Mouse (Mus musculus) MEL (cell line): ENCODE data around the gene Med14. TPM values are rescaled to one million over a fixed set of nuclear protein-coding genes. Genes with fewer than 3 reads are reported as not detected.

Source experiments
- DNase-seq: peaks from one replicate; pipeline ENCODE4 v3.0.0; 2011; ENCODE audit warnings: low read depth, low spot score
- H3K27ac ChIP-seq: 2 replicates; pipeline ENCODE4 v1.5.1; 2012; ENCODE audit warnings: low read depth, mild to moderate bottlenecking, control low read depth, low read length, moderate library complexity; ENCODE audit not compliant: control insufficient read depth
- H3K27me3 ChIP-seq, 2 experiments: fragments of 150-350 bp in 1 of 2; sonication (generic) in 1 of 2; 2 replicates each; pipeline ENCODE4 v1.6.1; 2012; ENCODE audit warnings: low read length in 2 of 2, mild to moderate bottlenecking in 2 of 2, improper control_type of control experiment in 1 of 2, moderate library complexity in 1 of 2; ENCODE audit not compliant: insufficient read depth in 2 of 2, control insufficient read depth in 1 of 2
- H3K36me3 ChIP-seq, 2 experiments: 2 replicates each; pipeline ENCODE4 v1.6.1; 2012 to 2014; ENCODE audit warnings: low read length in 2 of 2, improper control_type of control experiment in 1 of 2, inconsistent platforms in 1 of 2, mild to moderate bottlenecking in 1 of 2; ENCODE audit not compliant: insufficient read depth in 2 of 2, control insufficient read depth in 1 of 2
- H3K4me1 ChIP-seq, 2 experiments: fragments of 150-350 bp in 1 of 2; sonication (generic) in 1 of 2; 2 replicates each; pipeline ENCODE4 v1.6.1; 2012; ENCODE audit warnings: low read length in 2 of 2, improper control_type of control experiment in 1 of 2, mild to moderate bottlenecking in 1 of 2; ENCODE audit not compliant: insufficient read depth in 2 of 2, control insufficient read depth in 1 of 2
- H3K4me3 ChIP-seq, 2 experiments: fragments of 150-350 bp in 1 of 2; sonication (generic) in 1 of 2; 2 replicates each; pipeline ENCODE4 v1.5.1; 2012; ENCODE audit warnings: low read depth in 2 of 2, low read length in 2 of 2, mild to moderate bottlenecking in 2 of 2, moderate library complexity in 2 of 2, control low read depth in 1 of 2, improper control_type of control experiment in 1 of 2; ENCODE audit not compliant: control insufficient read depth in 1 of 2, insufficient read depth in 1 of 2
- H3K79me2 ChIP-seq: 2 replicates; pipeline ENCODE4 v1.6.1; 2012; ENCODE audit warnings: mild to moderate bottlenecking, low read length, moderate library complexity; ENCODE audit not compliant: control insufficient read depth, poor library complexity, insufficient read depth
- H3K9ac ChIP-seq: 2 replicates; pipeline ENCODE4 v1.6.1; 2012; ENCODE audit warnings: low read depth, mild to moderate bottlenecking, control low read depth, low read length, moderate library complexity; ENCODE audit not compliant: control insufficient read depth, poor library complexity, severe bottlenecking
- H3K9me3 ChIP-seq: fragments of 150-350 bp; sonication (generic); replicated peaks from 2 replicates; pipeline ENCODE4 v1.6.1; 2012; ENCODE audit warnings: mild to moderate bottlenecking, low read length, improper control_type of control experiment, moderate library complexity; ENCODE audit not compliant: insufficient read depth
- BHLHE40 ChIP-seq: IDR thresholded peaks from 2 replicates; pipeline ENCODE4 v1.6.1; 2012; ENCODE audit warnings: low read depth, mild to moderate bottlenecking, inconsistent platforms, low read length, improper control_type of control experiment, borderline replicate concordance
- CHD1 ChIP-seq: IDR thresholded peaks from 2 replicates; pipeline ENCODE4 v1.6.1; 2012; ENCODE audit warnings: low read depth, mild to moderate bottlenecking, inconsistent platforms, low read length, improper control_type of control experiment
- CHD2 ChIP-seq: IDR thresholded peaks from 2 replicates; pipeline ENCODE4 v1.6.1; 2011; ENCODE audit warnings: low read length, improper control_type of control experiment
- E2F4 ChIP-seq: IDR thresholded peaks from 2 replicates; pipeline ENCODE4 v1.6.1; 2011; ENCODE audit warnings: low read depth, low read length, improper control_type of control experiment, borderline replicate concordance
- ETS1 ChIP-seq: IDR thresholded peaks from 2 replicates; pipeline ENCODE4 v1.6.1; 2012; ENCODE audit warnings: low read depth, mild to moderate bottlenecking, inconsistent platforms, low read length, improper control_type of control experiment, moderate library complexity
- JUND ChIP-seq: IDR thresholded peaks from 2 replicates; pipeline ENCODE4 v1.6.1; 2011; ENCODE audit warnings: low read depth, mild to moderate bottlenecking, improper control_type of control experiment, low read length
- KAT2A ChIP-seq: conservative IDR thresholded peaks from 2 replicates; pipeline ENCODE4 v1.6.1; 2012; ENCODE audit warnings: low read depth, low read length, improper control_type of control experiment, inconsistent platforms
- MAX ChIP-seq: IDR thresholded peaks from 2 replicates; pipeline ENCODE4 v1.6.1; 2011; ENCODE audit warnings: low read length, improper control_type of control experiment
- MEF2A ChIP-seq: IDR thresholded peaks from 2 replicates; pipeline ENCODE4 v1.6.1; 2014; ENCODE audit warnings: low read depth, mild to moderate bottlenecking, inconsistent platforms, low read length, improper control_type of control experiment; ENCODE audit not compliant: poor library complexity, insufficient replicate concordance, severe bottlenecking; ENCODE audit errors: extremely low read depth
- MXI1 ChIP-seq: IDR thresholded peaks from 2 replicates; pipeline ENCODE4 v1.6.1; 2011; ENCODE audit warnings: mild to moderate bottlenecking, low read depth, low read length, improper control_type of control experiment
- MYB ChIP-seq: IDR thresholded peaks from 2 replicates; pipeline ENCODE4 v1.6.1; 2011; ENCODE audit warnings: mild to moderate bottlenecking, low read depth, low read length, improper control_type of control experiment
- MYC ChIP-seq: IDR thresholded peaks from 2 replicates; pipeline ENCODE4 v1.6.1; 2011; ENCODE audit warnings: low read depth, mild to moderate bottlenecking, low read length, improper control_type of control experiment, moderate library complexity
- NRF1 ChIP-seq: IDR thresholded peaks from 2 replicates; pipeline ENCODE4 v1.6.1; 2014; ENCODE audit warnings: low read depth, mild to moderate bottlenecking, inconsistent platforms, low read length, improper control_type of control experiment, moderate library complexity; ENCODE audit not compliant: poor library complexity, insufficient read depth, severe bottlenecking
- POLR2A ChIP-seq, 2 experiments: IDR thresholded peaks; 2 replicates each; pipeline ENCODE4 v1.6.1; 2011 to 2012; ENCODE audit warnings: low read length in 2 of 2, mild to moderate bottlenecking in 2 of 2, control low read depth in 1 of 2, improper control_type of control experiment in 1 of 2, low read depth in 1 of 2, moderate library complexity in 1 of 2; ENCODE audit not compliant: control insufficient read depth in 1 of 2, insufficient read depth in 1 of 2, poor library complexity in 1 of 2
- SIN3A ChIP-seq: IDR thresholded peaks from 2 replicates; pipeline ENCODE4 v1.6.1; 2012; ENCODE audit warnings: low read length, improper control_type of control experiment, inconsistent platforms
- SMC3 ChIP-seq: IDR thresholded peaks from 2 replicates; pipeline ENCODE4 v1.6.1; 2011; ENCODE audit warnings: low read depth, low read length, improper control_type of control experiment
- UBTF ChIP-seq: IDR thresholded peaks from 2 replicates; pipeline ENCODE4 v1.6.1; 2012; ENCODE audit warnings: low read depth, mild to moderate bottlenecking, inconsistent platforms, low read length, improper control_type of control experiment, moderate library complexity, borderline replicate concordance; ENCODE audit not compliant: insufficient read depth
- USF1 ChIP-seq: IDR thresholded peaks from 2 replicates; pipeline ENCODE4 v1.6.1; 2014; ENCODE audit warnings: low read depth, mild to moderate bottlenecking, inconsistent platforms, low read length, improper control_type of control experiment, moderate library complexity
- USF2 ChIP-seq, 2 experiments: IDR thresholded peaks; 2 replicates each; pipeline ENCODE4 v1.6.1; 2011 to 2012; ENCODE audit warnings: improper control_type of control experiment in 2 of 2, low read length in 2 of 2, borderline replicate concordance in 1 of 2, inconsistent platforms in 1 of 2, low read depth in 1 of 2, mild to moderate bottlenecking in 1 of 2; ENCODE audit not compliant: insufficient read depth in 1 of 2
- ZKSCAN1 ChIP-seq: IDR thresholded peaks from 2 replicates; pipeline ENCODE4 v1.6.1; 2012; ENCODE audit warnings: low read depth, mild to moderate bottlenecking, inconsistent platforms, low read length, improper control_type of control experiment, moderate library complexity
- ZMIZ1 ChIP-seq: IDR thresholded peaks from 2 replicates; pipeline ENCODE4 v1.6.1; 2012; ENCODE audit warnings: low read depth, mild to moderate bottlenecking, inconsistent platforms, low read length, improper control_type of control experiment, moderate library complexity
- ZNF384 ChIP-seq: IDR thresholded peaks from 2 replicates; pipeline ENCODE4 v1.6.1; 2012; ENCODE audit warnings: low read depth, mild to moderate bottlenecking, inconsistent platforms, low read length, improper control_type of control experiment
- polyA plus RNA-seq, 2 experiments: library from polyadenylated mRNA; stranded (reverse) in 1 of 2; unstranded in 1 of 2; fragments of >175 nt in 1 of 2; fragments of >200 nt in 1 of 2; gene quantifications; 2 replicates each; pipeline versions ENCODE4 v1.2.1 to v1.2.4; 2012; ENCODE audit warnings: low replicate concordance in 2 of 2, low read depth in 1 of 2; ENCODE audit not compliant: insufficient read length in 2 of 2, insufficient read depth in 1 of 2, missing spikeins in 1 of 2
- total RNA-seq: library from RNA; depleted of rRNA; stranded (reverse); fragments of 300-350 nt; gene quantifications from 2 replicates; pipeline ENCODE4 v1.2.3, GENCODE M21; 2012

The Med14 gene
- total and polyA plus RNA-seq, 3 experiments = 34.6 to 77.9 (median 53.3) TPM

GRCm38 (mm10) chrX:12762334-12763126 lies 657 bp upstream of the Med14 start (continued):
- TF ChIP-seq ZNF384 = peak; percentile 89
- no peak; the same call in none of the 2 replicates for TF ChIP-seq MAX
- no peak for TF ChIP-seq MEF2A

DNA sequence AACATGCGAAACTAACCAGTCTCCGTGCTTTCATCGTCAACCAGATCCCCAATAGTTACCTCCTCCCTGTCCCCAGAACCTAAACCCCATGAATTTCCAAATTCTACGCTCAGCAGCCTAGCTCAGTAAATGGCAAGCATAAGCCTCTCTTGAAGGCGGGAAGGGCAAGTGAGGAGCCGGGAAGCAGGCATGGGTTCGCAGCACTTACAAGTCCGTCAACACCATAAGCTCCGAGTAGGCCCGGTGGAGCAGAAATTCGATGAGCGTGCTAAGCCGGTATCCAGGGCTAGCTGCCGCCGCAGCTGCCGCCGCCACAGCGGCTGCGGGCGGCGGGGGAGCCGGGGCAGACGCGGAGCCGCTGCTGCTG lies 631 bp downstream of the Med14 start:
- Histone ChIP-seq H3K4me1 (peaks cover 3 to 12% of the 10 kb centered on the region in 2 experiments; a peak in 3 of 4 replicates), H3K4me3 (peak overlapping the region; percentile 83 to 89), H3K27ac (peak overlapping the region; percentile 98), H3K9me3 (no peaks in the 10 kb centered on the region), H3K79me2 (peaks cover 58% of the 10 kb centered on the region), H3K9ac (peak overlapping the region; percentile 97), H3K27me3 (no peaks in the 10 kb centered on the region), H3K36me3 (peaks cover 2 to 33% of the 10 kb centered on the region in 2 experiments; a peak in 2 of 4 replicates)
- DNase-seq = peak; percentile 77
- TF ChIP-seq POLR2A (IDR thresholded peaks at IDR 0.05; ENCODE audit: control insufficient read depth in 1 of 2, insufficient read depth in 1 of 2, low read depth in 1 of 2, low read length in 2 of 2, poor library complexity in 1 of 2) (no peak), NRF1 (no peak), SIN3A (no peak), USF1 (no peak), ZNF384 (no peak), USF2 (IDR thresholded peaks at IDR 0.05; ENCODE audit: borderline replicate concordance in 1 of 2, insufficient read depth in 1 of 2, low read depth in 1 of 2, low read length in 2 of 2) (no peak), MXI1 (peak; percentile 37; the same call in 1 of the 2 replicates), MYC (0 out of 2 replicates have a peak, but pooled peaks have one; percentile 6), E2F4 (no peak), SMC3 (no peak), CHD1 (no peak), MEF2A (no peak), CHD2 (no peak), UBTF (peak; percentile 38; the same call in 1 of the 2 replicates), KAT2A (no peak), ZKSCAN1 (no peak), MYB (no peak), BHLHE40 (no peak), ETS1 (no peak), JUND (no peak), ZMIZ1 (no peak)
